Mouse (Mus musculus) lung, postnatal 10 days (tissue): ENCODE measurements around the gene Myo1c.

Source experiments
- DNase-seq: peaks from one replicate; pipeline ENCODE4 v3.0.0; 2021

The Myo1c gene

DNA sequence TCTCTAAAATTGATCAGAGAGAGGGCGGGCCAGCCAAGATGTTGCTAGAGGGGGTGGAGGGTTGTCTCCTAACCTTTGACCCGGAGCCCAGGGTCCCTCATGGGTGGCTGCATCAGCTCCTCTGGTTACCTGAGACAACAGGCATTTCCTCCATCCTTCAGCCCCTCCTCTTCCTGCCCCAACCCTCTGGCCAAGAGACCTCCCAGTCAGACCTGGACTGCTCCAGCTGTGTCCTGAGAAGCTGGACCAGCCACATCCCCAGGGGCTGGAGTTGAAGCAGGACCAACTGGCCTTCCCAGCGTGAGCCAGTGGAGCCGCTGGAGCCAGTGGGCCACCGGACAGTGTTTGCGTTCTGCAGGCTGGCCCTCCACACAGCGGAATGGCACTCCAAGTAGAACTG lies at the start of gene Myo1c:
Myo1c (plus strand) TSS at position 194 of the 400 bp plus-strand sequence.
- no peak for DNase-seq

DNA sequence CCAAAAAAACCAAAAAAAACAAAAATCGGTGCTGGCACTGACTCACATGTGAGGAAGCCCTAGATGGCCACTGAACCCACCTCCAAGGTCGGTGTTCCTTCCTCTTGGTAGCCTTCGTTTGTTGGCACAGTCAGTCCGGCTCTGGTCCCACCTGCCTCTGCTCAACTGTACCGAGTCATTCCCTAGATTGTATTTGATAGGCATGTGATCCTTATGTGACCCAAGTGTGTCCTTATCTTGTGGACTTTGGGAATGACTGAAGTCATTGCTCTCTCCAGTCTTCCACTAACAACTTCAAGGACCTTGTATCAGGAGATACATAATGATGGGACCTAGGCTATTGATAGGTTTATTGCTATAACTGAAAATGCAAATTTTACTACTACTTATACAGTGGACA lies 45.5 kb upstream of the Myo1c start:
- no peak for DNase-seq

DNA sequence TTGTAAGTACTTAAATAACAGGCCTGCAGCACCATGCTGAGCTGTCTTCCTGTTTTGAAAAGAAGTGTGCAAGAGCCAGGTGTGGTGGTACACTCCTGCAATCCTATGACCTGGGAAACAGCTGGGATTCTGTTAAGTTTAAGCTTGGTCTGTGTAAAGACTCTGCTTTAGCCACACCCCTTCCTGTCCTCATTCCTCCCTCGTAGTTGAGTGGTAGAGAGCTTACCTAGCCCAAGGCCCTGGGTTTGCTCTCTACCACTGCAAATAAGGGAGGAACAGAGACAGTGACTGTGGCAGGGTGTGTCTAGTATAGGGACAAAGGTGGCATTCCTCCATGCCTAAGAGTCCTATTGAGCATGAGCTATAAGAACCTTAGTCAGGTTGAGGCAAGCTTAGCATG lies 45.0 kb upstream of the Myo1c start:
- DNase-seq, result no peak

DNA sequence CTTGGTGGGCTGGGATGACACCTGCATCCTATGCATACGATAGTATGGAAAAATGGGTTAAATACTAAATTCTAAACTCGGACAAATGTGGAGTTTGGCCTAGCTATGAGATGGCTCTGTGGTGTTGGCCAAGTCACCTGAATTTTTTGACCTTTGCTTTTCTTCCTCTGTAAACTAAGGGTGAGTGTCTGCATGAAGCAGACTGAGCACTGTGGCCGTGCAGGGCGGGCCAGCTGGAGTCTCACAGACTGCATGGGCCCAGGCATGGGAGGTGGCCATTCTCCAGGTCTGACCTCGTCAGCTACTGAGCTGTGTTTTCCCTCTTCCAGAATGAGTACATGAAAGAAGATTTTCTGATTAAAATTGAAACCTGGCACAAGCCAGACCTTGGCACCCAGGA lies 41.5 kb upstream of the Myo1c start:
- no peak for DNase-seq

DNA sequence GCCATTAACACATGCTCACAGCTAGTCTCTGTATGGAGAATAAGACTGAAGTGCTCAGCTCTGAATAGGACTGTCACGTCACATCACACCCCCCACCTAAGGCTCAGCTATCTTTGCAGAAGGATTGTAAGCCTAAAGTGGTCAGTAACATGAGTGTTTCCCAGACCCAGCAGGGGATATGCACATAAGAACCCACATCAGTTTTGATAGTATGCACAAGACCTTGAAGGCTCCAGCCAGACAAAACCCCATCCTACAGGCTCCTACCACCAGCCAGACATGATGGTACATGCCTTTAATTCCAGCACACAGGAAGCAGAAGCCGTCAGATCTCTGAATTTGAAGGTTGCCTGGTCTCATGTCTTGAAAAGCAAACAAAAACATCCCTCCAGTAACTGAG lies 40.3 kb upstream of the Myo1c start:
- DNase-seq, result no peak

DNA sequence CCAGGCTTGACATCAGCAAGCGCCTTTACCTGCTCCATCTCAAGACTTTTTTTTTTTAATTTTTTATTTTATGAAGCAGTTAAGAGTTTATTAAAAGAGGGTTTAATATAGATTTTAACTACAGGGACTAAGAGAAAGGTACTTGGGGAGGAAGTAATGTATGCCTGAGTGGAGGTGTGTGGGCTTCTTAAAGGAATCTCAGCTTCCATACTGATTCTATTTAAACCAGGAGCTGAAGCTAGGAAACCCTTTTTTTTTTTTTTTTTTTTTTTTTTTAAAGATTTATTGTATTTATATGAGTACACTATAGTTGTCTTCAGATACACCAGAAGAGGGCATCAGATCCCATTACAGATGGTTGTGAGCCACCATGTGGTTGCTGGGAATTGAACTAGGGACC lies 35.5 kb upstream of the Myo1c start:
- DNase-seq, result no peak

DNA sequence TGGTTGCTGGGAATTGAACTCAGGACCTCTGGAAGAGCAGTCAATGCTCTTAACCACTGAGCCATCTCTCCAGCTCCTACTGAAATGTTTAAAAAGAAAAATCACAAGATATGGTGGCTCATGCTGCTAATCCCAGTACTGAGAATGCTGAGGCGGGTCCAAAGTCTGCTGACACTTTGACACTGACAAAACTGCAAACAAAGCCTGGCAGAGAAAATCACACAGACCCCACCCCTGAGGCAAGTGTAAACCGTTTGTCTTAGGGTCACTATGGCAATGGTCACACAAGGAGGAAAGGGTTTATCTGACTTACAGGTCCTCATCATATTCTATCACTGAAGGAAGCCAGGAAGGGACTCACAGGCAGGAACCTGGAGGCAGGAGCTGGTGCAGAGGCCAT lies 34.7 kb upstream of the Myo1c start:
- no peak for DNase-seq

DNA sequence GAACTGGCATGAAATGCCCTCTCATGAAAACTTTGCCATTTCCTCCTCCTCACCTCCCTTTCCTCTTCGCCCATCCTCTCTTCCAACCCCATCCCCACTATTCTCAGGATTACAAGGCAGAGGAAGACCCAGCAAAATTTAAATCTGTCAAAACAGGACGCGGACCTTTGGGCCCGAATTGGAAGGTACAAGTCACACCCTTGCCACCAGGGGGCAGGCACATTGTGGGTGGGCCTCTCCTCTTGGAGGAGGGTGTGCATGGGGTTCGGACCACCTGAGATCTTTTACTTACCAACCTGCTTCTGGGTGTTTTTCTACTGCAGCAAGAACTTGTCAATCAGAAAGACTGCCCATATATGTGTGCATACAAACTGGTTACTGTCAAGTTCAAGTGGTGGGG lies 31.2 kb upstream of the Myo1c start:
- peak; percentile 49 for DNase-seq

DNA sequence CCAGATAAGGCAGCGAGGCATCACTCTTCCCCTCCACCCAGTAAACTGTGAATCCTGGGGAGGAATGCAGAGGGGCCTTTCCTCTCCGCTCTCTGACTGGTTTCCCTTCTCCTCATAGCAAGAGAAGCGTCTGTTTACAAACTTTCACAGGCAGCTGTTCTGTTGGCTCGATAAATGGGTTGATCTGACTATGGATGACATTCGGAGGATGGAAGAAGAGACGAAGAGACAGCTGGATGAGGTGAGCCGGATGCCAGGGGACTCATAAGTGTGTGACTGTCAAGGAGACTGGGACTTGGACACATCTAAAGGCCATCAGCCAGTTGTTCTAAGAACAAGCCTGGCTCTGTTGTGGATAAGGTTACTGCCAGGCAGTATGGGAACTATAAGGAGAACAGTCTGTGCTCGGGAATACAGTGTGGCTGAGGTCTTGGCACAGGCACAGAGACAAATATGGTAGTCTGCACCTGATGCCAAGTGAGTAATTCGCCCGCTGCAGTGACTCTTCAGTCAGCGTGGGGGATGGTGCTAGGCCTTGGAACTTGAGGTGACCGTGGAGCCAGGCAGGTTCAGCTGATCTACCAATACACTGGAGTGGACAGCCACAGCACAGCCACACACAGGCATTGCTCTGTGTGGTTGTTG lies 30.0 kb upstream of the Myo1c start:
- DNase-seq, result peak; percentile 43

DNA sequence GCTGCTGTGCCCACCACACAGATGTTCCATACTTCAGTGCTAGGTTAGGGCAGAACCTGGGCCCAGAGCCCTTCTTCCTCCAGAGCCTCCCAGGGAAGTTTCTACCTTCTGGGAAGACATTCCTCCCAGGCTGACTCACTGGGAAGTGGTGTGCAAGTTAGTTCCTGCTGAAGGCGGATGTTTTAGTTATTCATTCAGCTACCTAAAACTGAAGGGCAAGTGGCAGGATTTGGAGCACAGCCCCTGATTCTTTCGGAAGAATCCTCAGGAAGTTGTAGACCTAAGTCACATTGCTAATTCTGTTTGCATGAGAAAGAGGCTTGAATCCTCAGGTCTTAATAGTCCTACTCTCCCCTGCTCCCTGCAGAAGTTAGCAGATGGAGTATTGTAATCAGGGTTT lies 28.9 kb upstream of the Myo1c start:
- DNase-seq, result no peak

DNA sequence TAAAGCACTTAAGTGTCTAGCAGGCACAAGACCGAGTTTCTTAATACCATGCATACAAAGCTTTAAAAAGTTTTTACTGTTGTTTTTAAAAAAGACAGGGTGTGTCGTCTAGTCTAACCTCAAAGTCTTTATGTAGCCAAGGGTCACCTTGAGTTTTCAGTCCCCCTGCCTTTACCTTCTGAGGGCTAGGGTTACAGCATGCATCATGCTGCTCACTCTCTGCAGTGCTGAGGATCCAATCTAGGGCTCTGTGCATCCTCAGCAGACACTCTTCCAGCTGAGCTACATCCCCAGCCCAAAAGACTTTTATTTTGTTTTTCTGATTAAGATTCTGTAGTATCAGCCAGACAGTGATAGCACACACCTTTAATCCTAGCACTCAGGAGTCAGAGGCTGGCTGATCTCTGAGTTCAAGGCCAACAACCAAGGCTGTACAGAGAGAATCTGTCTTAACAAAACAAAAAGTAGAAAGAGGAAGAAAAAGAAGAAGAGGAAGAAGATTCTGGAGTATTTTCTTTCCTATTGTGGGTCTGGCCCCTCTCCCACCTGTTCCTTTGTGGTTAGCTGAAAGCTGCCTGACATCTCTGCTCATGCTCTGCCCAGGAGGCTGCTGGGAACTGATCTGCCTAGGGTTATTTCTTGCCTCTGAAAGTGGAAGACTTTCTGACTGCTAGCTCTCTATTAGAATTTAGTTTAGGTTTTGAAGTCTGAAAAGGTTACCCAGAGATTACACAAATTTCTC lies 27.5 kb upstream of the Myo1c start:
- DNase-seq, result no peak

DNA sequence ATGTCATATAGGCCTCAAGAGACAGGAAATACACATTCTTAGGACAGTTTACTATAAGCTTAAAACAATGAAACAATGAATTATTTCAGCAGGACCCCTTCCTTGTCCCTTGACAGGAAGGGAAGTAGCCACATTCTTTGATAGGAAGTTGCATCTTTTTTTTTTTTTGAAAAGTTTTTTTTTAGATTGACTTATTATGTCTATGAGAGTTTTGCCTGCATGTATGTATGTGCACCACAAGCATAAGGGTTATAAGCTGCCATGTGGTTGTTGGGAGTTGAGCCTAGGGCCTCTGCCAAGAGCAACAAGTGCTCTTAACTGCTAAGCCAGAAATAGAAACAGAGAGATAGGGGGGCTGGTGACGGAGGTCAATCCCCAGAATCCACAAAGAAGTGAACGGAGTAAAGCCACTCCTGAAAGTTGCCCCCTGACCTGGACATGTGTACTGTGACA lies 26.2 kb upstream of the Myo1c start:
- DNase-seq, result no peak

DNA sequence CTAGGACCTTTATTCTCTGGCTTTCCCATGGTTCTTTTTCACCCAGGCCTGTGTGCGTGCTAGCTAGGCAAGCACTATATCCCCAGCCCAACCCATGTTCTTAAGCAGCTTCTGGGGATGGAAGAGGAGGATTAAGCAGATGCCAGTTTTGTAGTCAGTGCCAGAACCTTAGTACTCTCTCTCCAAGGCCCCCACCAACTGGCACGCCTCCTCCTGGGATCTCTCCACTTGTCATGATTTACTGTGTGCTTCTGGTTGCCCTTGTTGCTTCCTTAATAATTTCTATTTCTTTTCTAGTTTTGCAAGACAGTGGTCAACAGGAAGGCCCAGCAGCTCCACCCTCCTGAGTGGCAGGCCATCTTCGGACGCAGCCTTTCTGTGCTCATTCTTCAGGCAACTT lies 24.5 kb upstream of the Myo1c start:
- no peak for DNase-seq

DNA sequence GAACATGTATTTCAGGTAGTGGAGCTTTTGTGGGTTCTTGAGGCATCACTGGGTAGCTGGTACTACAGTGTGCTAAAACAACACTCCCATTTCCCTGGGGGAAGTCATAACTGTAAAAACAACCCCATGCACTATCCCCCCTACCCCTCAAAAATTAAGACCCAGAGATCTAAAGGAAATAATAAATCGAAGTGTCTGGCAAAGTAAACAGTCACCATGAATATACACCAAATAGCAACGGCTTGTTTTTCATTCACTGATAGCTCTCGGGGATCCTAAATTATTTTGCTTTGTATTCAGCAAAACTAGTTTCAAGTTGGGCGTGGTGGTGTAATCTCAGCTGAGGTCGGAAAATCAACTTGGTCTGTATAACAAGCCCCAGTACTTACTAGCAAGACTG lies 20.2 kb upstream of the Myo1c start:
- DNase-seq, result no peak

DNA sequence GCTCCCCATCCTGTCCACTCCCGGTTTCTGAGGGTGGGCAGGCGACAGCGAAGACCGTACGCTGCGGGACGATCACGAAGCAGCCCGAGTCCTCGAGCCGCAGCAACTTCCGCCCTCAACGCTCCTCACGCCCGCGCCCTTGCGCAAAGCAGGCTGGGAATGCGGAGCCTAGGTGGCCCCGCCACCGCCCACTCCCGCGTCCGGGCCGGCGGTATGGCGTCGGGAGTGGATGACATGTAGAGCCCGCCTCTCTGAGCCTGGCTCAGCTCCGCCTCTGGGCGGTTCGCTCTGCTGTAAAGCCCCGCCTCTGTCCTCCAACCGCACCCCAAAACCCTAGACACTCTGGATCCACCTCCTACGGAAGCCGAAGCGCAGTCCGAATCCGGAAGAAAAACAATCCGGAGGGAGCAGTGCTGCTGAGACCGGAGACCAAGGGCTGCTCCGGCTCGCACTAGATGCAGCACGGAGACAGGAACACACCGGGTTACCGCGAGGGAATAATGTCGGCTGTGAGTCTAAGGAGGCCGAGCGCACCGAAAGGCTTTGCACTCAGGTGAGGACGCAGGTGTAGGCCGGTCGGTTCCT lies 19.6 kb upstream of the Myo1c start, which contains the start of gene Inpp5k:
Inpp5k (plus strand) TSS at position 344 of the 585 bp plus-strand sequence.
- peak; percentile 98 for DNase-seq

DNA sequence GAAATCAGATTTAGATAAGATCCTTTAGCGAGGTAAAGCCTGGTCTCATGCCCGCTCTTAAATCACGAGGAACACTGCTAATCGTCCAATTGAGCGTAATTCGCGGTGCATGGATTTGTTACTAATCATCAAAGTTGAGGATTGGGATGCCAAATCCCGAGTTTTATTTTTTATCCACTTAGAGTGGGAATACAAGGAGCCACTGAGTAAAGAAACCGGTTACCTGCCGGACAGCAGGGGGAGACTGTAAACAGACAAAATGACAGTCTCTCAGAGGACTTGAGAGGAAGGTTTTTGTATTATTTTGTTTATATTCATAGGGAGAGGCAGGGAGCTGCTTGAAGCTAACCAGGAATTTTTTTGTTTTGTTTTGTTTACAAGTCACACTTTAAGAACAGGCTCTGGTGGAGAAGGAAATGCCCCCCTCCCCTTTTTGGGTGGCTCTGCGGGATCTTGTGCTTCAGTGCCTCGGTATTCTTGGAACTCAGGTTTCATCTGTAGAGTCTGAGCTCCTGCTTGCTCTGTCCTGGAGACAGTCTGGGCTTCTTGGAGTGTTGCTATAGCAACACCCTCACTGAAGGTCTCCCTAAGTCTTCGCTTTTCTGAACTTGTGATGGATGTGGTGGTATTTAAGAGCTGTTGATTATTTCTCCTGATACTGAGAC lies 18.6 kb upstream of the Myo1c start:
- peak; percentile 66 for DNase-seq

DNA sequence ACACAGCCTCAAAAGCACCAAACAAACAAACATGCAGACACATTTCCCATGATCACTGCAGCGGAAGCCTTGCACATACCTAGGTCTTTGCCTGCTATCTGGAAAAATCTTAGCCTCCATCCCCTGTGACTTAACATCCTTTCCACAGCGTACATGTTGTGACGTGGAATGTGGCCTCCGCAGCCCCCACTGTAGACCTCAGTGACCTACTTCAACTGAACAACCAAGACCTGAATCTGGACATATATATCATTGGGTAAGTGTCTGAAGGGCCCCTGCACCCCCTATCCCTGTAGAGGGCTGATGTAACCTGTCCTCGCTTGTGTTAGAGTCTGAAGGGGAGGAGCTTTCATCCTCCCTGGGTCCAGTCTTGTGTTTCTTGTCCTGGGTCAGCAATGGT lies 17.4 kb upstream of the Myo1c start:
- DNase-seq, result no peak

DNA sequence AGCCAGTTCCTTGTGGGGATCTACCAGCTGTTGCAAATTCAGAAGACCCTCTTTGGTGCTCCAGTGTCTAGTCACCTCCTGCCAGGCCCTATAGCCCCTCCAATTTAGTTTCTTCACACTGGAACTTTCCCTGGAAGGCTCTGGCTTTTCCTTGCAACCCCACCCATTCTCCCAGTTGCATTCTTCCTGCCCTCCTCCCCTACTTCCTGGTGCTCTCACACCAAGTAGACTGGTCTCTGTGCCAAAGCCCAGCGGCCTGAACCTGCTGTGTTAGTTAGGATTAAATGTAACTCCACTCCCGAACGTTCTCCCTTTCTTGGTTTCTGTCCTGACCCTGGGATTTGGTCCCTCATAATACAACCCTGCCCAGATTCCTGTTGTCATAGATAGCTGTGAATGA lies 15.5 kb upstream of the Myo1c start:
- DNase-seq, result peak; percentile 50

DNA sequence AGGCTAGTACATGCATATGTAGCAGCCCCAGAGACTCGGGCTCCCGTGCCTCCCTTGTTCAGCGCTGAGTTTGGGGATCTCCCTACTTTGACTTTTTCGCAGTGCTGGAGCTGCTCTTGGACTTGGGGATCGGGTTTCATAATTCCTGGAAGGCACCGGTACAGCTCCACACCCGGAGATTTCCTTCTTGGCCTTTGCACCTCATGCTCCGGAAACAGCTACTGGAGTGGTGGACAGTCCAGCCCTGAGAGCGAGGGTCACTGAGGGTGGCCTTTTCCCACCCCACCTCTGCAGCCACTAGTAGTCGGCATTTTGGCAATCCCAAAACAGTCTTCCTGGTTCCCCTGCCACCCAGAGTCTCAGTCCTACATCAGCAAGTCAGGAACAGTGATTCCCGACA lies 15.0 kb upstream of the Myo1c start:
- no peak for DNase-seq

DNA sequence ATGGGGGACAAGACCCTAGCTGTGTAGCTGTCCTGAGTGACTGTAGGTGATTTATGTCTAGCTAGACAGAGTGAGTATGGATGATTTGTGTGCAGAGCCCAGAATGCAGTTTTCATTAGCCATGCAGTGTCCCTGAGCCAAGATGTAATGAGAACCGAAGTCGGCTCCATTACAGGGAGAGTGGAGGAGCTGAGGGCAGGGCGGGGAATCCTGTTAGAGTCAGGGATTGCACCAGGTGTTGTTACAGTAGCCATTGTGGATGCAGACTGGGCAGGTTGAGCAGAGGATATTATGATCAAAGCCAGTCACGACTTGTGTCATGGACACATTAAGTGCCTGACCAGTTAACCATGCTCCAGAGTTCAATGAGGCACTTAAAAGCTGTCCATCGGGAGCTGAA lies 7.0 kb upstream of the Myo1c start:
- DNase-seq, result no peak

DNA sequence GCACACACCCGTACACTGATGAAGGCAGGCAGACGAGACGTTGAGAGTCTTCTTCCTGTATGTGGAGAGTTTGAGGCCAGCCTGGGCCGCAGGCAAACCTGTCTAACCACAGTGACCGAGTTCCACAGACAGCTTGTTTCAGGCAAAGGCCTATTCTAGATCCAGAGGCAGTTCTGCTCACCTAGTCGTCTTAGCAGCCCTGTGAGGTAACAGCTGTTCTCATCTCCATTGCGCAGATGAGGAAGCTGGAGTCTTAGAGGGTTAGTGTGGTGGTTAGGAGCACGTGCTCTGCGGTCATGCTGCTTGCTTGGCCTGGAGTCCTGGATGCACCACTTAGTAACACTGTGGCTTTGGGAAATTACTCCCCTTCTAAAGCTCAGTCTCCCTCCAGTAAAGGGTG lies 5.6 kb upstream of the Myo1c start:
- no peak for DNase-seq

DNA sequence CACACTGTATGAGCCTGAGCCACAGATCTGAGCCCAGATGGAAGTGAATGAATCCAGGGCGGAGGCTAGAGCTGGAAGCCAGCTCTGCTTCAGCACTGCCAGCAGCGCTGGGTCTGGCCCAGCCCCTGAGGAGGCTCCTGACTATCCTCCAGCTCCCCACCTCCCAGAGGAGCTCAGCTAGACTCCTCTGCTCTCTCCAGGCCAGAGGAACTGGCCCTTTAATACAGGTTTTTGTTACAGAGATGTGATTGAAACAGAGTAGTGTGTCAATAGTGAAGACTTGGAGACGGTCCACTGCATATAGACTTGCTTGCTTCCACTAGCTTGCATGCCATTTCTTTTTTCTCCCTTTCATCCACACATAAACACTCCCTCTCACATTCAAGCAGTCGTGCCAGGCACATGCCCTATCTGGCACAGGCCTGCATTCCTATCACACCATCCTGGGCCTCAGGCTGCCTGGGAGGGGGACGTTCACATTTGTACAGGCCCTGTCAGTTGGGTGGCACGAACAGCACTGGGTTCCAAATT lies 2.6 kb upstream of the Myo1c start:
- peak; percentile 35 for DNase-seq

DNA sequence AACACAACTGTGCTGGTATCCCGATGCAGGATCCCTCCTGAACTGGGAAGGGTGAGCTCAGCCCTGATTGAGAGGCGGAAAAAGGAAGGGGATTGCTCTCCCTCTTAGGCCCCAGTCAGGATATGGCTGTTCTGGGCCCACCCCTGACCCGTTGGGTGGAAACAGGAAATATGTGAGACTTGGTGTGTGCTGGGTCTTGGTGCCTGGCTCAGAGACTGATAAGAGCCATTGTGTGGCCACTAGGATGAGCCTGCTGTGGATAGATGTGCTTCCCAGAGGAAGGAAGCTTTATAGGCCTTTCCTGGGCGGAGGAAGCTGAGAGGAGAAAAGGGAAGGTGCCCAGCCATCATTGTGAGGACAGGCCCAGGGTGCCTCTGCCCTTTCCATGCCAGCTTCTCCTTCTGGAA lies 1.1 kb upstream of the Myo1c start:
- DNase-seq, result peak; percentile 76
